Mouse (Mus musculus) lung, embryonic 16.5 days (tissue): Measurements from ENCODE around the gene Tsga10ip. TPM values are rescaled to one million over a fixed set of nuclear protein-coding genes. Genes with fewer than 3 reads are reported as not detected.

Experiments used
- ATAC-seq: fragments of 200-750 bp; cut with Nextera tagmentation; 2 replicates; pipeline ENCODE4 v1.8.0; 2017; ENCODE audit warnings: low read depth, mild to moderate bottlenecking, moderate library complexity
- H3K27ac ChIP-seq: fragments of 300-500 bp; sonication (generic); 2 replicates; pipeline ENCODE4 v1.5.1; 2014; ENCODE audit warnings: mild to moderate bottlenecking, control low read depth, low read length
- H3K27me3 ChIP-seq: fragments of 300-500 bp; sonication (generic); 2 replicates; pipeline ENCODE4 v1.6.1; 2014; ENCODE audit warnings: low read depth, low read length, mixed read lengths; ENCODE audit not compliant: control insufficient read depth, insufficient read depth
- H3K36me3 ChIP-seq: fragments of 300-500 bp; sonication (generic); 2 replicates; pipeline ENCODE4 v1.6.1; 2014; ENCODE audit warnings: low read length; ENCODE audit not compliant: control insufficient read depth, insufficient read depth
- H3K4me1 ChIP-seq: fragments of 300-500 bp; sonication (generic); replicated peaks from 2 replicates; pipeline ENCODE4 v1.6.1; 2014; ENCODE audit warnings: low read length, mixed read lengths; ENCODE audit not compliant: control insufficient read depth, insufficient read depth
- H3K4me2 ChIP-seq: fragments of 300-500 bp; sonication (generic); 2 replicates; pipeline ENCODE4 v1.6.1; 2014; ENCODE audit warnings: low read depth, low read length, control low read depth
- H3K4me3 ChIP-seq: fragments of 300-500 bp; sonication (generic); 2 replicates; pipeline ENCODE4 v1.5.1; 2014; ENCODE audit warnings: mild to moderate bottlenecking, low read length, control low read depth
- H3K9ac ChIP-seq: fragments of 300-500 bp; sonication (generic); 2 replicates; pipeline ENCODE4 v1.6.1; 2014; ENCODE audit warnings: low read length, control low read depth
- H3K9me3 ChIP-seq: fragments of 300-500 bp; sonication (generic); 2 replicates; pipeline ENCODE4 v1.6.1; 2016; ENCODE audit warnings: low read length; ENCODE audit not compliant: control insufficient read depth
- WGBS: fragments of 180-500 bp; shearing (Covaris S2); extraction: QIAGEN DNeasy Blood & Tissue Kit; methylation state at CpG from one replicate; pipeline ENCODE4 v1.1.7; 2014; 5-methylcytosine and 5-hydroxymethylcytosine counted together
- polyA plus RNA-seq: library from polyadenylated mRNA; unstranded; fragments of >200 nt; fragmentation: Nextera tagmentation; extraction: Ambion mirVana; gene quantifications from 2 replicates; pipeline ENCODE4 v1.2.1, GENCODE M21; 2015

The Tsga10ip gene
- polyA plus RNA-seq, 1 experiment from 2014 or later: 1.3 TPM

DNA sequence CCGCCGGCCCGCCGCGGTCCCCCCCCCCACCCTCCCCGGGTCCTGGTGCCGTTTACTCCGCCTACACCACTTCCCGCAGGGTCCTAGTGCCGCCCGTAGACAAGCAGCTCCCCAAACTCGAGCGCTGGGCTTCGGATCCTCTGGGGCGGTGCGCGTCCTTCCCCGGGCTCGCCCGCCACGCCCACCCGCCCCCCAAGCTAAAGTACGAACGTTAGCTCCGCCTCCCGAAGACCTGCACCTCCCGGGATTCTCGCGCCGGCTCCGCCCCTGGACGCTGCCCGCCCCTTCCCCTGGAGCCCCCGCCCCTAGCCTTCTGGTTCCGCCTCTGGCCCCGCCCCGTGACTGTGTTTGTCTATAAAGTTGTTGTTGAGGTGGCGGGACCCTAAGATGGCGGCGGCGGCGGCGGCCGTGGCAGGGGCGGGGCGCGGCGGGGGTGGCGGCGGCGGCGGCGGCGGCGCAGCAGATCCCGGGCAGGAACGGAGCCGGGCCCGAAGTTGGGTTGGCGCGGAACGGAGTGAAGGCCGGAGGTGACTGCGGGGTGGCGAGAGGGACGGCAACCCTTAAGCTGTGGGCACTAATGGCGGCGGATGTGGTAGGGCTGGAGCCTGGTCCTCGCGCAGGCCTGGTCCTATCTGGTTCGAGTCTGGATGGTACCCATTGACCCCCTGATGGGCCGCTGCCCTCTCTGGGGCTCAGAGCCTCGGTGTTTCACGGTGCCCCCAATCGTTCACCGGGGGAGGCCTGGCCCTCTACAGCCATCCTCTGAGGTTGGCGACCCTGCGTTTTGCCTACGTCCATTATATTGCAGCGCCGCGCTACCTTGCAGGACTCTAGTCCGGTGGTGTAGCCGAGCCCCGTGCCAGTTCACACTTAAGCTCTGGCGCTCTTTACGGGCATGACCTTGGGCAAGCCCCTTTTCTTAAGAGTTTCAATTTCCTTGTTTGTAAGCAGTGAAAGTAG, 22.7 kb upstream of the Tsga10ip start, which contains the start of the genes Drap1 and AI837181:
TSS of gene Drap1 (minus strand) at position 198 of the 960 bp plus-strand sequence.
TSS of gene AI837181 (plus strand) at position 363 of the 960 bp plus-strand sequence.
- WGBS: under 1% methylated on average over 56 of the region's 87 CpGs
- peak within 1 kb of the TSS; percentile 97 for H3K27ac ChIP-seq
- H3K4me2 ChIP-seq: peak within 1 kb of the TSS; percentile 71
- H3K27me3 ChIP-seq: no peaks in the 10 kb centered on the region
- ATAC-seq: peak; percentile 93
- peaks cover 24% of the 10 kb centered on the region for H3K36me3 ChIP-seq
- H3K4me1 ChIP-seq: peaks cover 21% of the 10 kb centered on the region
- H3K9me3 ChIP-seq: no peaks in the 10 kb centered on the region
- peak within 1 kb of the TSS; percentile 98 for H3K9ac ChIP-seq
- H3K4me3 ChIP-seq: peak within 1 kb of the TSS; percentile 90

DNA sequence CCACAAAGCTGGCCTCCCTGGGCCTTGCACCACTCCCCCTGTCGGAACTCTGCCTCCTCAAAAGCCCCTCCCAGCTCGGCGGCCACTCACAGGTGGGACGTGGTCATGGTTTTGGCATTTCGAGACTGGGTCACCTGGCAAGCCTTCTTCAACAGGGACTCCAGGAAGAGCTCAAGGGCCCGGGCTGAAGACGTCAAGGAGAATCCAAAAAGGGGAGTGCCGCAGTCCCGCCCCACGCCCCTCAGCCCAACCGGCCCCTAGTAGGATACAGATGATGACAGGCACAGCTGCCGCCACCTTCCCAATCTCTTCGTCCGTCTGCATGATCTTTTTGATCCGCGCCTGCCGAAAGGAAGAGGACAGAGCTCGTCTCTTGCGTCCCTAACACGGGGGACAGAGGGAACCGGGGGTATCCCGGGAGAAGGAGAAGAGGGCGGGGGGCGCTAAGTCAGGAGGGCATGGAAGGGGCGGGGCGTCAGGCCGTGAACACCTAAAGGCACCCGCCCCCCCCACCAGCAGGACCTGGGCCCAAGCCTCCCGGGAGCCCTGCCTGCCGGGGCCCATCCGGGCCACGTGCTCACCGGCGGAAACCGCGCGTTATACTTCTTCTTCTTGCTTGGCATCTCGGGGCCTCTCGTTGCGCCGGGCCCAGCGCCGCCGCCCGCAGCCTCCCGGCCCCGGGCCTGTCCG, 21.9 kb upstream of the Tsga10ip start:
- peak overlapping the region; percentile 90 for H3K4me3 ChIP-seq
- peaks cover 21% of the 10 kb centered on the region for H3K4me1 ChIP-seq
- H3K4me2 ChIP-seq: peak overlapping the region; percentile 71
- H3K9ac ChIP-seq: peak overlapping the region; percentile 91
- peaks cover 24% of the 10 kb centered on the region for H3K36me3 ChIP-seq
- peak; percentile 61 for ATAC-seq
- H3K27me3 ChIP-seq: no peaks in the 10 kb centered on the region
- peak overlapping the region; percentile 97 for H3K27ac ChIP-seq
- H3K9me3 ChIP-seq: no peaks in the 10 kb centered on the region
- under 1% methylated on average over 46 of the region's 48 CpGs for WGBS

DNA sequence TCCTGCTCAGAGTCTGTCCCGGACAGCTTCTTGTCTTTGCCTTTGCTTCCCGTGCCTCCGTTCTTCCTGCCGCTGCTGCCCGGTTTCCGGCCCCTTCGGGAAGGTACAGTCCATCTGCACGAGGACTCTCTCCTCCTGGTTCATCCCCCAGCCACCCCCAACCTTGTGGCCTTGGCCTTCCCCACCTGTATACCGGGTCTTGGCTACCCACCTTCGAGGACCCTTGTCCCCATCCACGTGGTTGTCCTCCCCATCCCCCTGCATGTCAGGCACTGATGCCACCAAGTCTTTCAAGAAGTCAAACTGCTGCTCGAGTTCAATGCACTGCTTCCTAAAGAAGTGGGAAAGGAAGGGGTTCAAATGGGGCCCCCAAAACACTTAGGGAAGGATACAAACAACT, 21.2 kb upstream of the Tsga10ip start:
- Histone ChIP-seq H3K4me1 (peaks cover 21% of the 10 kb centered on the region), H3K4me2 (peak overlapping the region; percentile 71), H3K4me3 (peak overlapping the region; percentile 90), H3K9me3 (no peaks in the 10 kb centered on the region), H3K27ac (peak overlapping the region; percentile 97), H3K36me3 (peaks cover 24% of the 10 kb centered on the region), H3K27me3 (no peaks in the 10 kb centered on the region), H3K9ac (peak overlapping the region; percentile 91)
- 41% methylated on average over 12 of the region's 12 CpGs for WGBS
- ATAC-seq: no peak

DNA sequence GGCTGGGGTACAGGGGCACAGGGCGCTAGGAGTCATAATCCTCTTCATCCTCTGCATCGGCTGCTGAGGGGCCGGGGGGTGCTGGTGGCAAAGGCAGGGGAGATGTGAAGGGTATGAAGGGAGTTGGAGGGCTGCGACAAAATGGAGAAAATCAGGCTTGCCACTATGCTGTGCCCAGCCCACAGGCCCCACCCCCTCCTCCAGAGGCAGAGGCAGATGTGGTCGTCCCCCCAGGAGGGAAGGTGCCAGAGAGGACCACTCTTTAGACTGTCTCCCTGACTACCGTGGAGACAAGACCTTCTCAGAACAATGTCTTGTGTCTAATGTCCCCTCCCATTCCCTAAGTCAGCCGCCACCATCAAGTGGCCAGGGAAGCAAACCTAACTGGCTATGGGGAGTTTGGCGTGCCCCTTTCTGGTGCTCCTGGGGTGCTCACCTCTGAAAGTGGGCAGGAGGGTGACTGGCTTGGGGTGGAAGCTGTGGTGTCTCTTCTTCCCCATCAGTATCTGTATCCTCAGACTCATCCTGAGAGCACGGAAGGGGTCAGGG, 20.6 kb upstream of the Tsga10ip start:
- no peak for ATAC-seq
- Histone ChIP-seq H3K27ac (no peak overlapping the region; the same call in 1 of the 2 replicates), H3K4me1 (peaks cover 21% of the 10 kb centered on the region), H3K4me3 (peak overlapping the region; percentile 90), H3K9ac (peak overlapping the region; percentile 91), H3K27me3 (no peaks in the 10 kb centered on the region), H3K9me3 (no peaks in the 10 kb centered on the region), H3K4me2 (peak overlapping the region; percentile 71), H3K36me3 (peaks cover 24% of the 10 kb centered on the region)
- 75% methylated on average over 9 of the region's 9 CpGs for WGBS

DNA sequence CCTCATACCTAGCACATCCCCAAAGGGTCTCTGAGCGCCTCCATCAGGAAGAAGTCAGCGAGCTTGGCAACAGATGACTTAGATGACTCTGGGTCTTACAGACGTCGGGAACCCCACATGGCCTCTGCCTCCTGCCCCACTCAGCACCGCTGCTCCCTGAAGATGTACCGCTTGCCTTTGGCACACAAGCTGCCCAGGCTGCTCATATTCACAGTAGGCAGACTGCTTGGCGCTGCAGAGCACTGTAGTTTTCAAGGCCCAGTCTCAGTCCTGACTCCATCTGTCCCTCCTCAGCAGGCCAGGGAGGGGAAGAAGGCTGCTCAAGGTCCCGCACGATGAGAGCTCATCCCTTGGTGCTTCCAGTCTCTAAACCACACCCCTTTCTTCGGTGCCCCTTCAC, 19.9 kb upstream of the Tsga10ip start:
- Histone ChIP-seq H3K9me3 (no peaks in the 10 kb centered on the region), H3K4me1 (peaks cover 21% of the 10 kb centered on the region), H3K27me3 (no peaks in the 10 kb centered on the region), H3K27ac (no peak overlapping the region), H3K36me3 (peaks cover 23% of the 10 kb centered on the region), H3K4me3 (no peak overlapping the region), H3K4me2 (no peak overlapping the region), H3K9ac (no peak overlapping the region)
- WGBS: 87% methylated on average over 10 of the region's 10 CpGs
- ATAC-seq: no peak

DNA sequence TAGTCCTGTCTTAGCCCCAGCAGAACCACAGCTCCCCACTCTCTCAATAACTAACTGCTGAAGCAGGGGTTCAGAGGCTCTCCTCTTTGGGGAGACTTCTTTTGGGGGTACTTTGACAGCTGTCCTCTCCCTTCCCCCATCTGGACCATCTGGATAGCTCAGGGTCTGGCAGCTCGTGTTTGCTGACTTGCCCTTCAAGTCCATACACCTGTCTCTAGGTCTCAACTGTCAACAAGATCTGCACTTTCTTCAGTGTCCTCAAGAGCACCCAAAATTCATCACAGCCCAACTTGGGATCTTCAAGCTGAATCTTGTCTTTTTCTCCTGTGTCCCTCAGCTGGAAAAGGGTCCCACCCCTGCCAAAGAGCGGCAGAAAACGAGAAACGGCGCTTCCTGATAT, 19.5 kb upstream of the Tsga10ip start:
- Histone ChIP-seq H3K4me3 (no peak overlapping the region), H3K9ac (no peak overlapping the region), H3K27ac (no peak overlapping the region), H3K36me3 (peaks cover 19% of the 10 kb centered on the region), H3K4me1 (peaks cover 19% of the 10 kb centered on the region), H3K27me3 (no peaks in the 10 kb centered on the region), H3K4me2 (no peak overlapping the region), H3K9me3 (no peaks in the 10 kb centered on the region)
- WGBS: 83% methylated on average over 5 of the region's 5 CpGs
- ATAC-seq: no peak

DNA sequence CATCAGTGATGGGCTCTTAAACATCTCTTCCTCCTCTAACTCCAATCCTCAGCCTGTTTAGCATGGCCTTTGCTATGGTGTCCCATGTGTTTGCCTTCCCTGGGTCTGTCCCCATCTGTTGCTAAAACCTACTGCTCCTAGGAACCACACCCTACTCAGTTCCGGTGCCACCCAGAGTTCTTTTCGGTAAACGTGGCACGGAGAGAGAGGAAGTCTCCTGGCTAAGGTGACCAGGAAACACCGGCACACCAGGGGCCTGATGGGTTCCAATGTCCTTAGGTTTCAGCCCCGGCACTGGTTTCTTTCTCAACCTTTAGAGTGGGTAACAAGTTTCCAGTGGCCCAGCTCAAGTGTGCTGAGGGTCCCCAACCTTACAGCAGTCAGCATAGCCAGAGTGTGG, 18.3 kb upstream of the Tsga10ip start:
- WGBS: 92% methylated on average over 6 of the region's 6 CpGs
- H3K27me3 ChIP-seq: no peaks in the 10 kb centered on the region
- peaks cover 10% of the 10 kb centered on the region for H3K4me1 ChIP-seq
- H3K9me3 ChIP-seq: no peaks in the 10 kb centered on the region
- no peak overlapping the region for H3K27ac ChIP-seq
- H3K9ac ChIP-seq: no peak overlapping the region
- no peak for ATAC-seq
- H3K4me3 ChIP-seq: no peak overlapping the region
- peaks cover 15% of the 10 kb centered on the region; the same call in 1 of the 2 replicates for H3K36me3 ChIP-seq
- H3K4me2 ChIP-seq: no peak overlapping the region

DNA sequence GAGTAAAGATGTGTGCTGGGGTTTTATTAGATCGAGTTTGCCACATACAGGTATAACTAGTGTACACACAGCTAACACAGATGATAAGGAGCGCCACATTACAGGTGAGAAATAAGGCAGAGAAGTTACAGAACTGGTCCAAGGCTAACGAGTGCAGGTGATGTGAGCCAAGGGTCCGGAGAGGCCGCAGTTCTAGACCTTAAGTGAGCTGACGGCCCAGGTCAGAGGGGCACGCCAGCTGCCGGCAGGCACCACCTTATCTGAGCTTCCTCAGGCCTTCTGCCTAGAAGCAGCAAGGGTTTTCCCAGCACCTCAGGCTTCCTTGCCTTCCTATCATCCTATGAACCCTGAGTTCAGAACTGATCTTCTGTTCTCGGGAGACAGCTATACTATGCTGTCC, 17.3 kb upstream of the Tsga10ip start:
- Histone ChIP-seq H3K4me3 (no peak overlapping the region), H3K9ac (no peak overlapping the region), H3K4me2 (no peak overlapping the region), H3K9me3 (no peaks in the 10 kb centered on the region), H3K27me3 (no peaks in the 10 kb centered on the region), H3K27ac (no peak overlapping the region), H3K4me1 (peaks cover 10% of the 10 kb centered on the region), H3K36me3 (peaks cover 15% of the 10 kb centered on the region; the same call in 1 of the 2 replicates)
- no peak for ATAC-seq
- WGBS: 81% methylated on average over 9 of the region's 9 CpGs
